Mouse (Mus musculus): ENCODE data around the gene Hbs1l.
"Not testable (repeated sequence)": the region's sequence is repeated elsewhere in the genome, so short reads cannot be mapped to it uniquely, and the experiment has no call there.

The Hbs1l gene

GRCm38 (mm10) chr10:21359086-21359485, 63.3 kb downstream of the Hbs1l start:
- no peak for DNase-seq (ENCODE audit: low read depth)

- no peak for DNase-seq (ENCODE audit: low read depth)
These were observed 66.1 kb downstream of the Hbs1l start for GRCm38 (mm10) chr10:21361871-21362270.

GRCm38 (mm10) chr10:21363297-21363696, 67.5 kb downstream of the Hbs1l start:
- peak; percentile 5 for DNase-seq (ENCODE audit: low read depth)

GRCm38 (mm10) chr10:21364946-21365345, 69.2 kb downstream of the Hbs1l start:
- DNase-seq (ENCODE audit: low read depth): no peak

GRCm38 (mm10) chr10:21365897-21366296, 70.1 kb downstream of the Hbs1l start:
- DNase-seq (ENCODE audit: low read depth): no peak

GRCm38 (mm10) chr10:21366471-21366870, 70.7 kb downstream of the Hbs1l start:
- no peak for DNase-seq (ENCODE audit: low read depth)

GRCm38 (mm10) chr10:21367481-21367880, 71.7 kb downstream of the Hbs1l start:
- no peak for DNase-seq (ENCODE audit: low read depth)

- DNase-seq (ENCODE audit: low read depth): no peak
These were observed 73.8 kb downstream of the Hbs1l start for GRCm38 (mm10) chr10:21369586-21369985.

- no peak for DNase-seq (ENCODE audit: low read depth)
These were observed 76.5 kb downstream of the Hbs1l start for GRCm38 (mm10) chr10:21372271-21372670.

- peak; percentile 14 for DNase-seq (ENCODE audit: low read depth)
These were observed 81.1 kb downstream of the Hbs1l start, which contains the start of gene Aldh8a1 for GRCm38 (mm10) chr10:21376682-21377473. Aldh8a1 (plus strand) TSS chr10:21377291.

GRCm38 (mm10) chr10:21378196-21378944, 82.6 kb downstream of the Hbs1l start:
- DNase-seq (ENCODE audit: low read depth): peak; percentile 41

- peak; percentile 74 for DNase-seq (ENCODE audit: low read depth)
These were observed 87.1 kb downstream of the Hbs1l start for GRCm38 (mm10) chr10:21382914-21383313.

GRCm38 (mm10) chr10:21385111-21385663, 89.4 kb downstream of the Hbs1l start:
- DNase-seq (ENCODE audit: low read depth): no peak

GRCm38 (mm10) chr10:21389075-21389474, 93.3 kb downstream of the Hbs1l start:
- DNase-seq (ENCODE audit: low read depth): no peak

GRCm38 (mm10) chr10:21390440-21390839, 94.7 kb downstream of the Hbs1l start:
- no peak for DNase-seq (ENCODE audit: low read depth)

- no peak for DNase-seq (ENCODE audit: low read depth)
These were observed 95.5 kb downstream of the Hbs1l start for GRCm38 (mm10) chr10:21391286-21391685.

GRCm38 (mm10) chr10:21393390-21393789, 97.6 kb downstream of the Hbs1l start:
- DNase-seq (ENCODE audit: low read depth): no peak

- DNase-seq (ENCODE audit: low read depth): no peak
These were observed 99.8 kb downstream of the Hbs1l start for GRCm38 (mm10) chr10:21395426-21396139.

GRCm38 (mm10) chr10:21398873-21399425, 103.2 kb downstream of the Hbs1l start:
- DNase-seq (ENCODE audit: low read depth): not testable (repeated sequence)

- DNase-seq (ENCODE audit: low read depth): no peak
These were observed 103.8 kb downstream of the Hbs1l start for GRCm38 (mm10) chr10:21399622-21400021.

- DNase-seq (ENCODE audit: low read depth): no peak
These were observed 104.3 kb downstream of the Hbs1l start for GRCm38 (mm10) chr10:21400031-21400430.

GRCm38 (mm10) chr10:21400453-21400852, 104.7 kb downstream of the Hbs1l start:
- DNase-seq (ENCODE audit: low read depth): no peak
